Mouse (Mus musculus) ovary, adult 18-20 months (tissue): ENCODE results near the gene Amer2.

Experiments
- DNase-seq: peaks from one replicate; pipeline ENCODE4 v3.0.0; 2022; ENCODE audit warnings: low spot score, mixed read lengths

Amer2 gene

GRCm38 (mm10) chr14:60386591-60387501 is 13.8 kb downstream of the Amer2 start:
- no peak for DNase-seq

- no peak for DNase-seq
These were observed 15.3 kb downstream of the Amer2 start for GRCm38 (mm10) chr14:60388332-60388731.

GRCm38 (mm10) chr14:60392202-60392601 is 19.1 kb downstream of the Amer2 start:
- no peak for DNase-seq

GRCm38 (mm10) chr14:60397321-60397720 is 24.3 kb downstream of the Amer2 start:
- no peak for DNase-seq

- DNase-seq = no peak
These were observed 25.8 kb downstream of the Amer2 start for GRCm38 (mm10) chr14:60398861-60399260.

GRCm38 (mm10) chr14:60403228-60403627 is 30.2 kb downstream of the Amer2 start:
- no peak for DNase-seq

- no peak for DNase-seq
These were observed 32.8 kb downstream of the Amer2 start for GRCm38 (mm10) chr14:60405829-60406228.

- DNase-seq = no peak
These were observed 33.5 kb downstream of the Amer2 start for GRCm38 (mm10) chr14:60406543-60406942.

GRCm38 (mm10) chr14:60407319-60407718 is 34.3 kb downstream of the Amer2 start:
- DNase-seq = no peak

GRCm38 (mm10) chr14:60409702-60410491 is 36.8 kb downstream of the Amer2 start:
- no peak for DNase-seq

- no peak for DNase-seq
These were observed 38.2 kb downstream of the Amer2 start for GRCm38 (mm10) chr14:60411229-60411628.

- no peak for DNase-seq
These were observed 41.6 kb downstream of the Amer2 start for GRCm38 (mm10) chr14:60414691-60415090.

GRCm38 (mm10) chr14:60417924-60418323 is 44.9 kb downstream of the Amer2 start:
- DNase-seq = no peak

- DNase-seq = no peak
These were observed 49.9 kb downstream of the Amer2 start for GRCm38 (mm10) chr14:60422920-60423319.

- no peak for DNase-seq
These were observed 51.1 kb downstream of the Amer2 start for GRCm38 (mm10) chr14:60424174-60424573.

GRCm38 (mm10) chr14:60425553-60425952 is 52.5 kb downstream of the Amer2 start:
- no peak for DNase-seq

GRCm38 (mm10) chr14:60427896-60428295 is 54.8 kb downstream of the Amer2 start:
- no peak for DNase-seq

- no peak for DNase-seq
These were observed 56.5 kb downstream of the Amer2 start for GRCm38 (mm10) chr14:60429513-60429912.

GRCm38 (mm10) chr14:60431515-60431914 is 58.5 kb downstream of the Amer2 start:
- no peak for DNase-seq

GRCm38 (mm10) chr14:60432136-60432535 is 59.1 kb downstream of the Amer2 start:
- no peak for DNase-seq

GRCm38 (mm10) chr14:60435515-60435914 is 62.5 kb downstream of the Amer2 start:
- no peak for DNase-seq

GRCm38 (mm10) chr14:60436364-60436763 is 63.3 kb downstream of the Amer2 start:
- DNase-seq = no peak
